Mouse (Mus musculus) midbrain, embryonic 13.5 days (tissue): ENCODE results near the gene Ache. TPM values are rescaled to one million over a fixed set of nuclear protein-coding genes. Genes with fewer than 3 reads are reported as not detected.
A peak's percentile ranks its signal among the peaks of the same experiment; 100 is the strongest.

ENCODE experiments used
- ATAC-seq: fragments of 200-750 bp; cut with Nextera tagmentation; 2 replicates; pipeline ENCODE4 v1.8.0; 2017; ENCODE audit warnings: mild to moderate bottlenecking, moderate TSS enrichment, moderate library complexity
- H3K27ac ChIP-seq: fragments of 300-500 bp; sonication (generic); 2 replicates; pipeline ENCODE4 v1.5.1; 2015; ENCODE audit warnings: inconsistent platforms, mild to moderate bottlenecking, moderate library complexity
- H3K27me3 ChIP-seq: fragments of 300-500 bp; sonication (generic); 2 replicates; pipeline ENCODE4 v1.6.1; 2015; ENCODE audit warnings: mild to moderate bottlenecking, inconsistent platforms
- H3K36me3 ChIP-seq: fragments of 300-500 bp; sonication (generic); 2 replicates; pipeline ENCODE4 v1.6.1; 2015; ENCODE audit warnings: mild to moderate bottlenecking, inconsistent platforms
- H3K4me1 ChIP-seq: fragments of 300-500 bp; sonication (generic); replicated peaks from 2 replicates; pipeline ENCODE4 v1.6.1; 2015; ENCODE audit warnings: inconsistent platforms
- H3K4me2 ChIP-seq: fragments of 300-500 bp; sonication (generic); replicated peaks from 2 replicates; pipeline ENCODE4 v1.6.1; 2015; ENCODE audit warnings: moderate library complexity, mild to moderate bottlenecking, inconsistent platforms
- H3K4me3 ChIP-seq: fragments of 300-500 bp; sonication (generic); replicated peaks from 2 replicates; pipeline ENCODE4 v1.5.1; 2015; ENCODE audit warnings: mild to moderate bottlenecking, inconsistent platforms
- H3K9ac ChIP-seq: fragments of 300-500 bp; sonication (generic); replicated peaks from 2 replicates; pipeline ENCODE4 v1.6.1; 2015; ENCODE audit warnings: mild to moderate bottlenecking, inconsistent platforms
- H3K9me3 ChIP-seq: fragments of 300-500 bp; sonication (generic); 2 replicates; pipeline ENCODE4 v1.6.1; 2016; ENCODE audit warnings: mild to moderate bottlenecking, inconsistent platforms
- WGBS: fragments of 180-500 bp; shearing (Covaris S2); methylation state at CpG from one replicate; pipeline ENCODE4 v1.1.7; 2015; 5-methylcytosine and 5-hydroxymethylcytosine counted together
- polyA plus RNA-seq: library from polyadenylated mRNA; unstranded; fragments of >200 nt; fragmentation: Nextera tagmentation; extraction: Ambion mirVana; gene quantifications from 2 replicates; pipeline ENCODE4 v1.2.1, GENCODE M21; 2015

Ache gene
- polyA plus RNA-seq, 1 experiment from 2014 or later: 11.2 TPM

- H3K4me3 ChIP-seq: no peak overlapping the region
- peaks cover 36% of the 10 kb centered on the region for H3K4me1 ChIP-seq
- no peak for ATAC-seq
- 38% methylated on average over 30 of the region's 30 CpGs for WGBS
- H3K9ac ChIP-seq: peak overlapping the region; percentile 70; the same call in 1 of the 2 replicates
- H3K27ac ChIP-seq: no peak overlapping the region
- H3K27me3 ChIP-seq: no peaks in the 10 kb centered on the region
- no peak overlapping the region; the same call in 1 of the 2 replicates for H3K4me2 ChIP-seq
- H3K36me3 ChIP-seq: peaks cover 42% of the 10 kb centered on the region
- no peaks in the 10 kb centered on the region for H3K9me3 ChIP-seq
Observed at GRCm38 (mm10) chr5:137315084-137315903, 28.0 kb downstream of the Ache start.

GRCm38 (mm10) chr5:137317361-137317760, 30.0 kb downstream of the Ache start:
- H3K36me3 ChIP-seq: peaks cover 56% of the 10 kb centered on the region
- no peak overlapping the region for H3K27ac ChIP-seq
- no peak overlapping the region for H3K4me2 ChIP-seq
- peaks cover 31% of the 10 kb centered on the region for H3K4me1 ChIP-seq
- no peak overlapping the region for H3K9ac ChIP-seq
- H3K4me3 ChIP-seq: no peak overlapping the region
- 91% methylated on average over 8 of the region's 8 CpGs for WGBS
- no peak for ATAC-seq
- H3K9me3 ChIP-seq: no peaks in the 10 kb centered on the region
- no peaks in the 10 kb centered on the region for H3K27me3 ChIP-seq

DNA sequence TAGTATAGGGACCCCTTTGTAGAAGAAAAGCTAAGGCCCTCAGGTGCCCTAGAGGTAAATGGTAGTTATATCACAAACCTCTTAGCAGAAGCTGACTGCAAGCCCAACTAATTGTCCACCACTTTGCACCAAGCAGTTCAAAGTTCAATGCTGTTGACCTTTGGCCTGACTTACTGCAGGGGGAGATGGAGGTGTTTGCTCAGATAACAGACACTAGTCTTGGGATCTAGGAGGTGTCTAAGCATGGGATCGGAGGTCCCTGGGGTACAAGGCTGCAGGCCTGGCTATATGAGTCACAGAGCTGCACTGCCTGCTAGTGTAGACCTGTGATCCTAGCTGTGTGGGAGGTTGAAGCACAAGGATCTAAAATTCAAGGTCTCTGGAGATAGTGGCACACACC, 31.3 kb downstream of the Ache start:
- 85% methylated on average over 1 of the region's 1 CpGs for WGBS
- Histone ChIP-seq H3K4me2 (no peak overlapping the region), H3K4me3 (no peak overlapping the region), H3K9ac (no peak overlapping the region), H3K36me3 (peaks cover 65% of the 10 kb centered on the region), H3K9me3 (no peaks in the 10 kb centered on the region), H3K27me3 (no peaks in the 10 kb centered on the region), H3K4me1 (peaks cover 19% of the 10 kb centered on the region), H3K27ac (no peak overlapping the region)
- ATAC-seq: no peak

DNA sequence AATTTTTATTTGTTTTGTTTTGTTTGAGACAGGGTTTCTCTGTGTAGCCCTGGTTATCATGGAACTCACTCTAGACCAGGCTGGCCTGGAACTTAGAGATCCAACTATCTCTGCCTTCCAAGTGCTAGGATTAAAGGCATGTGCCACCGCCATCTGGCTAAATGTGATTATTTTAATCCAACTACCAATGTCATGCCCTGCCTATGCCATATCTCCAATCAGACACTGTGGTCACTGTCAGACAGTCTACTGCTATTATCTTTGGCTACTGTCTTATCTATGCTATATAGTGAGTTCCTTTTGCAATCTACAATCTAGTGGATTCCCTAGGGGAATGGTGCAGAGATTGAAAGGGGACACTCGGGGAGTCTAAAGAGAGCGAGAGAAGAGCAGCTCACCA, 33.7 kb downstream of the Ache start:
- H3K36me3 ChIP-seq: peaks cover 80% of the 10 kb centered on the region
- no peak overlapping the region for H3K4me2 ChIP-seq
- H3K27me3 ChIP-seq: no peaks in the 10 kb centered on the region
- ATAC-seq: no peak
- H3K9ac ChIP-seq: no peak overlapping the region
- H3K9me3 ChIP-seq: no peaks in the 10 kb centered on the region
- H3K4me1 ChIP-seq: no peaks in the 10 kb centered on the region
- 92% methylated on average over 3 of the region's 3 CpGs for WGBS
- H3K27ac ChIP-seq: no peak overlapping the region
- H3K4me3 ChIP-seq: no peak overlapping the region

DNA sequence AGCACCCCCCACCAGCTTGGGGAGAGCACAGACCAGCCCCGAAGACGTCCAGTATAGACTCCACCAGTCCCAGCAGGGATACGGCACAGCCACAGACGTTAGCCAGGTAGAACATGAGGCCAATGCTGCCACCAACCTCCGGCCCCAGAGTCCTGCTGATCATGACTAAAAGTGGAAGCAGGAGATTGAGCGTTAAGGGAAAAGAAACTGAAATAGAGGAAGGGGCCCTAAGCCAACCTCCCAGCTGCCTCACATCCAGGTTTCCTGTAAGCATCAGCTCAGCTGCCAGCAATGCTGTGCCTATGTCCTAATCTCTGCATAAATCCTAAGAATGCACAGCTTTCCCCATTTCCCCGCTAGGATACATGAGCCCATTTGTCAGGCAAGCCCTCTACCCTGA, 43.6 kb downstream of the Ache start:
- H3K9ac ChIP-seq: 0 out of 2 replicates have a peak overlapping the region, but pooled peaks have one; percentile 19
- H3K36me3 ChIP-seq: peaks cover 30% of the 10 kb centered on the region
- no peak overlapping the region for H3K4me2 ChIP-seq
- H3K4me3 ChIP-seq: no peak overlapping the region
- no peaks in the 10 kb centered on the region for H3K27me3 ChIP-seq
- no peaks in the 10 kb centered on the region for H3K9me3 ChIP-seq
- 85% methylated on average over 7 of the region's 7 CpGs for WGBS
- H3K4me1 ChIP-seq: peaks cover 16% of the 10 kb centered on the region
- no peak overlapping the region for H3K27ac ChIP-seq
- ATAC-seq: no peak

GRCm38 (mm10) chr5:137332857-137333511, 45.7 kb downstream of the Ache start:
- no peak for ATAC-seq
- peak overlapping the region; percentile 78 for H3K27ac ChIP-seq
- H3K4me3 ChIP-seq: peak overlapping the region; percentile 64
- 16% methylated on average over 15 of the region's 15 CpGs for WGBS
- 0 out of 2 replicates have a peak, but pooled peaks cover 3% of the 10 kb centered on the region for H3K27me3 ChIP-seq
- peaks cover 15% of the 10 kb centered on the region for H3K36me3 ChIP-seq
- H3K4me2 ChIP-seq: peak overlapping the region; percentile 89
- peak overlapping the region; percentile 86 for H3K9ac ChIP-seq
- H3K4me1 ChIP-seq: peaks cover 16% of the 10 kb centered on the region
- no peaks in the 10 kb centered on the region for H3K9me3 ChIP-seq

- ATAC-seq: peak; percentile 87
- Histone ChIP-seq H3K36me3 (peaks cover 10% of the 10 kb centered on the region), H3K4me2 (peak within 1 kb of the TSS; percentile 89), H3K27ac (peak within 1 kb of the TSS; percentile 78), H3K9ac (peak within 1 kb of the TSS; percentile 86), H3K27me3 (0 out of 2 replicates have a peak, but pooled peaks cover 3% of the 10 kb centered on the region), H3K9me3 (no peaks in the 10 kb centered on the region), H3K4me3 (peak within 1 kb of the TSS; percentile 64), H3K4me1 (peaks cover 17% of the 10 kb centered on the region)
- WGBS: under 1% methylated on average over 44 of the region's 44 CpGs
Observed at GRCm38 (mm10) chr5:137333512-137334174, 46.3 kb downstream of the Ache start, which contains the start of gene Slc12a9. Gene Slc12a9 (minus strand): TSS chr5:137333597.

DNA sequence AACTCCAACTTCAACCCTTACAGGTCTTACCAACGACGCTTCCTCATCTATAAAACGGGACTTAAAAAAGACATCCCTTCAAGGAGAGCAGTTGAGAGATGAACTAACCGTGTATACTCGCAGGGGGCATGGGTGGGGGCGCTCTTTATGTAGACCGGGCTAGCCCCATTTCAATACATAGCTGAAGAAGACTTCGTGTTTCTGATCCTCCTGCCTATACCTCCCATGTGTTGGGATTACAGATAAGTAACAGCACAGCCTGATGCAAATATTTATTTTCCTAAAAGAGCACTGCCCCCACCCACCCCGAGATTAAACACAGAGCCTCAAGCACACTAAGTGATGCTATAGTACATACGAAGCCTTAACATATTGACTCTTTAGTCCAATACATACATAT, 47.0 kb downstream of the Ache start:
- Histone ChIP-seq H3K4me2 (peak overlapping the region; percentile 89; the same call in 1 of the 2 replicates), H3K27me3 (0 out of 2 replicates have a peak, but pooled peaks cover 3% of the 10 kb centered on the region), H3K9me3 (no peaks in the 10 kb centered on the region), H3K4me3 (peak overlapping the region; percentile 64; the same call in 1 of the 2 replicates), H3K36me3 (peaks cover 10% of the 10 kb centered on the region), H3K4me1 (peaks cover 24% of the 10 kb centered on the region), H3K9ac (no peak overlapping the region), H3K27ac (no peak overlapping the region)
- 58% methylated on average over 10 of the region's 10 CpGs for WGBS
- ATAC-seq: no peak

- no peak for ATAC-seq
- Histone ChIP-seq H3K27ac (no peak overlapping the region), H3K4me1 (peaks cover 31% of the 10 kb centered on the region), H3K9me3 (no peaks in the 10 kb centered on the region), H3K36me3 (peaks cover 3% of the 10 kb centered on the region; the same call in 1 of the 2 replicates), H3K27me3 (0 out of 2 replicates have a peak, but pooled peaks cover 3% of the 10 kb centered on the region), H3K4me2 (no peak overlapping the region), H3K4me3 (no peak overlapping the region), H3K9ac (no peak overlapping the region)
- 66% methylated on average over 6 of the region's 6 CpGs for WGBS
Observed at GRCm38 (mm10) chr5:137335066-137335465, 47.7 kb downstream of the Ache start.

GRCm38 (mm10) chr5:137337190-137337589, 49.9 kb downstream of the Ache start:
- H3K9ac ChIP-seq: no peak overlapping the region
- H3K9me3 ChIP-seq: no peaks in the 10 kb centered on the region
- H3K36me3 ChIP-seq: no peaks in the 10 kb centered on the region
- H3K27ac ChIP-seq: no peak overlapping the region
- 0 out of 2 replicates have a peak, but pooled peaks cover 3% of the 10 kb centered on the region for H3K27me3 ChIP-seq
- no peak overlapping the region for H3K4me3 ChIP-seq
- H3K4me2 ChIP-seq: no peak overlapping the region
- H3K4me1 ChIP-seq: peaks cover 27% of the 10 kb centered on the region
- WGBS: 56% methylated on average over 8 of the region's 8 CpGs
- ATAC-seq: no peak

DNA sequence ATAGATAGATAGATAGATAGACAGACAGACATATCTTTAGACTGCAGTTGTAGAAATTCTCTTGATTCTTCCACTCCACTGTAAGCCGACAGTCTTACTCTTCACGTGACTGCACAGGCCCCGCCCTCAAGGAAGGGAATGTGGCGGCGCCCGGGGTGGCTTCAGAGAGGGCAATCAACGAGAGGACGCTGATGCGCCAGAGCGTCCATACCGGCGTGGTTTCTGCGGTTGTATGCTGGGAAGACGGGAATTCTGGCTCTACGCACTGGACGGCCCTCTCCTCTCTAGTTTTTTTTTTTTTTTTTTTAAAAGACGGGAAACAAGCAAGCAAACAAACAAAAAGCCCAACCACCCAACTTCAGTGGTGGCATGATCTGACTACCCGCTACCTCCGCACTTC, 50.9 kb downstream of the Ache start:
- H3K4me1 ChIP-seq: peaks cover 17% of the 10 kb centered on the region
- H3K36me3 ChIP-seq: no peaks in the 10 kb centered on the region
- peak overlapping the region; percentile 84 for H3K27ac ChIP-seq
- no peaks in the 10 kb centered on the region for H3K9me3 ChIP-seq
- peak overlapping the region; percentile 80 for H3K4me2 ChIP-seq
- peak; percentile 82 for ATAC-seq
- peak overlapping the region; percentile 67 for H3K9ac ChIP-seq
- H3K27me3 ChIP-seq: 0 out of 2 replicates have a peak, but pooled peaks cover 3% of the 10 kb centered on the region
- peak overlapping the region; percentile 44 for H3K4me3 ChIP-seq
- under 1% methylated on average over 19 of the region's 19 CpGs for WGBS
